ENCODE assay signal across 7 mouse cellular contexts in the genomic region with DNA sequence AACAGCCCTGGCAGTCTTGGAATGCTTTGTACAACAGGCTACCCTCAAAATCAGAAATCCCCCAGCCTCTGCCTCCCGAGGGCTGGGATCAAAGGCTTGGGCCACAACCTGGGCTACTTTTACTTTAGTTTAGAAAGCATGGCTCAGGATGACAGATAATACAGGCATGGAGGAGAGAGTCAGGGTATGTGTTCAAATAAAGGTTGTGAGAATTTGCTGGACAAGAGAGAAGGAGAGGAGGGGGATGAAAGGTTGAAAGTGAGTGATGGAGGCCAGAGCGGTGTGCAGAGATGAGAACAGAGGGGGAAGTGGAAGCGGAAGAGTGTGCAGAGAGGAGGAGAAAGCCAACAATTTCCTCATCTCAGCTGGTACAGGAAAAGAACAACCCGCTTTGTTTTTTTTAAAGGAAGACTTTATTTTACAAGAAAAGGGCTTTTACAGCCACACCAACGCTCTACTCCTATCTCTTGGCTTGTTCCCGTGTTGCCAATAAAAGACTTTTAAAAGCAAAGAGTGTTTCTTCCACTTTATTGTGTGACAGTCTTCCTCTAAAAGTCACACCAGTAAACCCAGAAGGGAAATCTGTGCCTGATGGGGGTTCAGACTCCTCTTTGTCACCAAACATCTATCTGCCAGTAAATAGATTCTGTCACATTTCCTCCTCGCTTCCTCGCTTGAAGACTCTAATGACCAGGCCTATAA. TPM values are rescaled to one million over a fixed set of nuclear protein-coding genes. Genes with fewer than 3 reads are reported as not detected.
DNase-seq lines count a peak whose midpoint lies in the region; ATAC-seq and TF ChIP-seq lines count a peak whose summit lies in the region.

No protein-coding gene starts in this region.

- DNase-seq in CD4-positive, CD25-positive, alpha-beta regulatory T cell, adult 2 months (ENCODE audit: low read depth, low spot score): peak; percentile 53
- peak; percentile 22 for DNase-seq in MEL (ENCODE audit: low read depth, low spot score)
- DNase-seq in liver, embryonic 13.5 days: no peak
- DNase-seq in left cerebral cortex, adult 11 months (ENCODE audit: low spot score): no peak

- H3K36me3 ChIP-seq in MEL (ENCODE audit: control insufficient read depth in 1 of 2, insufficient read depth in 2 of 2, low read length in 2 of 2): peaks cover 0 to 4% of the 10 kb centered on the region in 2 experiments; a peak in 2 of 4 replicates
- H3K36me3 ChIP-seq in heart, embryonic 12.5 days: no peaks in the 10 kb centered on the region
- no peaks in the 10 kb centered on the region for H3K36me3 ChIP-seq in liver, embryonic 13.5 days
- no peaks in the 10 kb centered on the region for H3K36me3 ChIP-seq in stomach, embryonic 15.5 days

- peaks cover 0 to 1% of the 10 kb centered on the region in 2 experiments; a peak in 2 of 4 replicates for H3K27me3 ChIP-seq in MEL (ENCODE audit: control insufficient read depth in 1 of 2, insufficient read depth in 2 of 2, low read length in 2 of 2)
- H3K27me3 ChIP-seq in heart, embryonic 12.5 days (replicated peaks): no peaks in the 10 kb centered on the region
- peaks cover 28% of the 10 kb centered on the region for H3K27me3 ChIP-seq in liver, embryonic 13.5 days
- H3K27me3 ChIP-seq in stomach, embryonic 15.5 days (replicated peaks): no peaks in the 10 kb centered on the region

- H3K4me1 ChIP-seq in MEL (ENCODE audit: control insufficient read depth in 1 of 2, insufficient read depth in 2 of 2, low read length in 2 of 2): peaks cover 0 to 15% of the 10 kb centered on the region in 2 experiments; a peak in 2 of 4 replicates
- H3K4me1 ChIP-seq in heart, embryonic 12.5 days (replicated peaks): peaks cover 34% of the 10 kb centered on the region
- H3K4me1 ChIP-seq in liver, embryonic 13.5 days (replicated peaks): peaks cover 20% of the 10 kb centered on the region
- peaks cover 26% of the 10 kb centered on the region for H3K4me1 ChIP-seq in stomach, embryonic 15.5 days

- no peak for TF ChIP-seq CTCF in MEL (IDR thresholded peaks at IDR 0.05 in 2 of 3, conservative IDR thresholded peaks at IDR 0.05 in 1 of 3; ENCODE audit: control insufficient read depth in 1 of 3, insufficient read depth in 1 of 3, low read depth in 2 of 3, low read length in 3 of 3, poor library complexity in 1 of 3, severe bottlenecking in 1 of 3)

- peak overlapping the region; percentile 33 to 45 for H3K4me3 ChIP-seq in MEL (ENCODE audit: control insufficient read depth in 1 of 2, insufficient read depth in 1 of 2, low read depth in 2 of 2, low read length in 2 of 2)
- H3K4me3 ChIP-seq in heart, embryonic 12.5 days: no peak overlapping the region
- H3K4me3 ChIP-seq in liver, embryonic 13.5 days (replicated peaks): no peak overlapping the region
- no peak overlapping the region for H3K4me3 ChIP-seq in stomach, embryonic 15.5 days (replicated peaks)

- H3K4me2 ChIP-seq in heart, embryonic 12.5 days: peak overlapping the region; percentile 36
- H3K4me2 ChIP-seq in liver, embryonic 13.5 days: peak overlapping the region; percentile 28
- peak overlapping the region; percentile 48; the same call in 1 of the 2 replicates for H3K4me2 ChIP-seq in stomach, embryonic 15.5 days

- no peak for TF ChIP-seq RAD21 in MEL (IDR thresholded peaks at IDR 0.05; ENCODE audit: low read depth, low read length)

- ATAC-seq in heart, embryonic 12.5 days (ENCODE audit: insufficient number of reproducible peaks, low FRiP score): no peak
- no peak for ATAC-seq in liver, embryonic 13.5 days (ENCODE audit: low read depth)
- no peak for ATAC-seq in stomach, embryonic 15.5 days (ENCODE audit: insufficient read depth, low FRiP score, low read depth)
- no peak for ATAC-seq in erythroblast, adult 5-6 weeks (replicated peaks; ENCODE audit: low FRiP score, poor library complexity, severe bottlenecking)

- no peaks in the 10 kb centered on the region for H3K79me2 ChIP-seq in MEL (ENCODE audit: control insufficient read depth, insufficient read depth, low read length, poor library complexity)

- peak overlapping the region; percentile 34; the same call in 1 of the 2 replicates for H3K9ac ChIP-seq in MEL (ENCODE audit: control insufficient read depth, low read depth, low read length, poor library complexity, severe bottlenecking)
- no peak overlapping the region for H3K9ac ChIP-seq in heart, embryonic 12.5 days
- H3K9ac ChIP-seq in liver, embryonic 13.5 days: no peak overlapping the region
- no peak overlapping the region for H3K9ac ChIP-seq in stomach, embryonic 15.5 days

- no peak for TF ChIP-seq POLR2A in MEL (IDR thresholded peaks at IDR 0.05; ENCODE audit: control insufficient read depth in 1 of 2, insufficient read depth in 1 of 2, low read depth in 1 of 2, low read length in 2 of 2, poor library complexity in 1 of 2)

- no peak for TF ChIP-seq EP300 in MEL (IDR thresholded peaks at IDR 0.05; ENCODE audit: low read depth in 1 of 2, low read length in 2 of 2)

- H3K9me3 ChIP-seq in MEL (replicated peaks; ENCODE audit: insufficient read depth, low read length): no peaks in the 10 kb centered on the region
- H3K9me3 ChIP-seq in heart, embryonic 12.5 days (replicated peaks): no peaks in the 10 kb centered on the region
- H3K9me3 ChIP-seq in liver, embryonic 13.5 days (replicated peaks): no peaks in the 10 kb centered on the region
- no peaks in the 10 kb centered on the region for H3K9me3 ChIP-seq in stomach, embryonic 15.5 days

- WGBS in heart, embryonic 12.5 days: 47% methylated on average over 8 of the region's 8 CpGs
- 24% methylated on average over 8 of the region's 8 CpGs for WGBS in liver, embryonic 13.5 days (ENCODE audit: insufficient replicate concordance)
- WGBS in stomach, embryonic 15.5 days: 44% methylated on average over 8 of the region's 8 CpGs

- H3K27ac ChIP-seq in MEL (ENCODE audit: control insufficient read depth, low read depth, low read length): no peak overlapping the region
- H3K27ac ChIP-seq in heart, embryonic 12.5 days (ENCODE audit: poor library complexity, severe bottlenecking): peak overlapping the region; percentile 78
- H3K27ac ChIP-seq in liver, embryonic 13.5 days: peak overlapping the region; percentile 59
- H3K27ac ChIP-seq in stomach, embryonic 15.5 days: peak overlapping the region; percentile 90

TF ChIP-seq in MEL, 35 proteins besides CTCF, POLR2A, EP300 and RAD21:
- TF ChIP-seq NELFE (IDR thresholded peaks at IDR 0.05; ENCODE audit: low read depth, low read length) (no peak), MEF2A (IDR thresholded peaks at IDR 0.05; ENCODE audit: extremely low read depth, insufficient replicate concordance, low read depth, low read length, poor library complexity, severe bottlenecking) (no peak), JUND (IDR thresholded peaks at IDR 0.05; ENCODE audit: low read depth, low read length) (no peak), TCF12 (IDR thresholded peaks at IDR 0.05; ENCODE audit: low read depth, low read length) (no peak), POLR2AphosphoS5 (IDR thresholded peaks at IDR 0.05; ENCODE audit: borderline replicate concordance, low read depth, low read length) (no peak), RCOR1 (IDR thresholded peaks at IDR 0.05; ENCODE audit: low read depth, low read length) (no peak), GABPA (IDR thresholded peaks at IDR 0.05; ENCODE audit: low read depth, low read length) (no peak), ZNF384 (IDR thresholded peaks at IDR 0.05; ENCODE audit: low read depth, low read length) (no peak), ZMIZ1 (IDR thresholded peaks at IDR 0.05; ENCODE audit: low read depth, low read length) (no peak), SMC3 (IDR thresholded peaks at IDR 0.05; ENCODE audit: low read depth, low read length) (no peak), ETS1 (IDR thresholded peaks at IDR 0.05; ENCODE audit: low read depth, low read length) (no peak), USF1 (IDR thresholded peaks at IDR 0.05; ENCODE audit: low read depth, low read length) (no peak)

RNA-seq across cellular contexts. Expression of gene Gng2, which starts 8.6 kb away (rescaled TPM):
- total RNA-seq in MEL (2012; rRNA removed): 3.3 and 8.9 TPM in 2 replicates
- polyA plus RNA-seq in MEL (2012; ENCODE audit: insufficient read depth in 1 of 2, insufficient read length in 2 of 2, low read depth in 1 of 2, low replicate concordance in 2 of 2, missing spikeins in 1 of 2): 10 to 100 TPM in 1 of 2 experiments, not detected in 1; 17.2 TPM
- polyA plus RNA-seq in heart, embryonic 12.5 days (2016; fragmentation: Nextera tagmentation; extraction: Ambion mirVana): 31.2 and 37.7 TPM in 2 replicates
- polyA plus RNA-seq in liver, embryonic 13.5 days (2015; fragmentation: Nextera tagmentation; extraction: Ambion mirVana): 8.8 and 9.5 TPM in 2 replicates
- polyA plus RNA-seq in stomach, embryonic 15.5 days (2015; fragmentation: Nextera tagmentation; extraction: Ambion mirVana): 45.5 and 46.0 TPM in 2 replicates
- total RNA-seq in erythroblast, adult 5-6 weeks (2015; ENCODE audit: low replicate concordance): 8.6 and 44.8 TPM in 2 replicates
- total RNA-seq in erythroblast, adult 5-6 weeks (2017; ENCODE audit: low replicate concordance): 6.6 and 11.4 TPM in 2 replicates

Comparison
In these comparisons a context has a peak if more than half of its experiments do, and no peak if none do; other contexts are left out.
1. DNase-seq: peak in CD4-positive, CD25-positive, alpha-beta regulatory T cell, adult 2 months (single experiment) and MEL (single experiment); none in liver, embryonic 13.5 days (single experiment) and left cerebral cortex, adult 11 months (single experiment).
2. H3K4me3 ChIP-seq: peak in MEL (2 of 2); none in heart, embryonic 12.5 days (single experiment), liver, embryonic 13.5 days (single experiment) and stomach, embryonic 15.5 days (single experiment).
3. Peak in every context shown above with its lines, with median percentiles within 50 percentile points of each other: H3K4me2 ChIP-seq.